Mouse (Mus musculus) stomach, embryonic 15.5 days (tissue): ENCODE measurements around the gene Aebp2. TPM values are rescaled to one million over a fixed set of nuclear protein-coding genes. Genes with fewer than 3 reads are reported as not detected.
A peak's percentile ranks its signal among the peaks of the same experiment; 100 is the strongest.
"Not testable (repeated sequence)": the region's sequence is repeated elsewhere in the genome, so short reads cannot be mapped to it uniquely, and the experiment has no call there.

Source experiments
- ATAC-seq: fragments of 200-750 bp; cut with Nextera tagmentation; 2 replicates; pipeline ENCODE4 v1.8.0; 2017; ENCODE audit warnings: low read depth, moderate number of reproducible peaks, moderate TSS enrichment; ENCODE audit not compliant: insufficient read depth, low FRiP score
- H3K27ac ChIP-seq: fragments of 300-500 bp; sonication (generic); 2 replicates; pipeline ENCODE4 v1.5.1; 2015; ENCODE audit warnings: mild to moderate bottlenecking, inconsistent platforms
- H3K27me3 ChIP-seq: fragments of 300-500 bp; sonication (generic); replicated peaks from 2 replicates; pipeline ENCODE4 v1.6.1; 2015; ENCODE audit warnings: inconsistent platforms
- H3K36me3 ChIP-seq: fragments of 300-500 bp; sonication (generic); 2 replicates; pipeline ENCODE4 v1.6.1; 2015; ENCODE audit warnings: inconsistent platforms
- H3K4me1 ChIP-seq: fragments of 300-500 bp; sonication (generic); 2 replicates; pipeline ENCODE4 v1.6.1; 2015; ENCODE audit warnings: inconsistent platforms
- H3K4me2 ChIP-seq: fragments of 300-500 bp; sonication (generic); 2 replicates; pipeline ENCODE4 v1.6.1; 2015; ENCODE audit warnings: mild to moderate bottlenecking, inconsistent platforms
- H3K4me3 ChIP-seq: fragments of 300-500 bp; sonication (generic); replicated peaks from 2 replicates; pipeline ENCODE4 v1.5.1; 2015; ENCODE audit warnings: inconsistent platforms
- H3K9ac ChIP-seq: fragments of 300-500 bp; sonication (generic); 2 replicates; pipeline ENCODE4 v1.6.1; 2015; ENCODE audit warnings: inconsistent platforms
- H3K9me3 ChIP-seq: fragments of 300-500 bp; sonication (generic); 2 replicates; pipeline ENCODE4 v1.6.1; 2016; ENCODE audit warnings: inconsistent platforms
- WGBS: fragments of 180-500 bp; shearing (Covaris S2); methylation state at CpG from one replicate; pipeline ENCODE4 v1.1.7; 2015; 5-methylcytosine and 5-hydroxymethylcytosine counted together
- polyA plus RNA-seq: library from polyadenylated mRNA; unstranded; fragments of >200 nt; fragmentation: Nextera tagmentation; extraction: Ambion mirVana; gene quantifications from 2 replicates; pipeline ENCODE4 v1.2.1, GENCODE M21; 2015

Gene Aebp2
- polyA plus RNA-seq, 1 experiment from 2014 or later: 12.6 TPM

DNA sequence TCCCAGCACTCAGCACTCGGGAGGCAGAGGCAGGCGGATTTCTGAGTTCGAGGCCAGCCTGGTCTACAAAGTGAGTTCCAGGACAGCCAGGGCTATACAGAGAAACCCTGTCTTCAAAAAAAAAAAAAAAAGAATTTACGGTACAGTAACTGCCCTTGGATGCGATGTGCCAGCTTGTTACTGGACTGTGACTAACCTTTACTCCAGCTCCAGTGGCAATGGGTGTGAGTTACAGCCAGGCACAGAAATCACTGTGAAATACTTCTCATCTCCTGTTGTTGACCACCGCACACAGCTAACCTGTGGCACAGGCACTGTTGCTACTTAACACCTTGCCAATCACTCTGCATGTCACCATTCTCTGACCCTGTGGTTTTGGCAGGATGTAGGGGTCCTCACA is 26.9 kb upstream of the Aebp2 start:
- not testable (repeated sequence) for H3K4me3 ChIP-seq, H3K9ac ChIP-seq, ATAC-seq, H3K27ac ChIP-seq, H3K27me3 ChIP-seq, H3K4me1 ChIP-seq, H3K4me2 ChIP-seq, H3K9me3 ChIP-seq
- peaks cover 37% of the 10 kb centered on the region for H3K36me3 ChIP-seq
- WGBS: 90% methylated on average over 6 of the region's 6 CpGs

- Histone ChIP-seq H3K27me3 (no peaks in the 10 kb centered on the region), H3K4me1 (no peaks in the 10 kb centered on the region), H3K4me3 (no peak overlapping the region), H3K4me2 (no peak overlapping the region), H3K27ac (no peak overlapping the region), H3K36me3 (peaks cover 30% of the 10 kb centered on the region), H3K9me3 (no peaks in the 10 kb centered on the region), H3K9ac (no peak overlapping the region)
- ATAC-seq: no peak
- 87% methylated on average over 15 of the region's 15 CpGs for WGBS
Measured at GRCm38 (mm10) chr6:140597381-140598329, 24.8 kb upstream of the Aebp2 start.

DNA sequence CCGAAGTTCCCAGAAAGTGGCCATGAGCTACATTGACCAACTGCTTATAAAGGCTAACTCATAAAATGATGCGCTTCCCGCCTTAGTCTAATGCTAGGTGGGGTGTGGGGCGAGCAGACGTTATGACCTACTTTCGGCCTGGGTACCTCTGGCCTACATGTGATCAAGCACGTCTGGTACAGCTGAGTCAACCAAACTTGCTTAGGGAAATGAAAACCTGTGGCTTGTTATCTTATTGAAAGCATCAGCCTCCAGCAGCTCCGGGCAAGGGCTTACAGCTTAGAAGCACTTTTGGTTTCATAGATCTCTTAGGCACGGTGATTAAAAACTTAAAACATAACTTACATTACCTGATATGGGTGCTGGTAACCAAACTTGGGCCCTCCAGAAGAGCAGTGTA is 23.9 kb upstream of the Aebp2 start:
- Histone ChIP-seq H3K36me3 (peaks cover 29% of the 10 kb centered on the region), H3K27ac (no peak overlapping the region), H3K27me3 (no peaks in the 10 kb centered on the region), H3K9me3 (no peaks in the 10 kb centered on the region), H3K4me1 (no peaks in the 10 kb centered on the region), H3K4me3 (no peak overlapping the region), H3K9ac (no peak overlapping the region), H3K4me2 (no peak overlapping the region)
- ATAC-seq: no peak
- whole genome bisulfite sequencing: 87% methylated on average over 9 of the region's 9 CpGs

DNA sequence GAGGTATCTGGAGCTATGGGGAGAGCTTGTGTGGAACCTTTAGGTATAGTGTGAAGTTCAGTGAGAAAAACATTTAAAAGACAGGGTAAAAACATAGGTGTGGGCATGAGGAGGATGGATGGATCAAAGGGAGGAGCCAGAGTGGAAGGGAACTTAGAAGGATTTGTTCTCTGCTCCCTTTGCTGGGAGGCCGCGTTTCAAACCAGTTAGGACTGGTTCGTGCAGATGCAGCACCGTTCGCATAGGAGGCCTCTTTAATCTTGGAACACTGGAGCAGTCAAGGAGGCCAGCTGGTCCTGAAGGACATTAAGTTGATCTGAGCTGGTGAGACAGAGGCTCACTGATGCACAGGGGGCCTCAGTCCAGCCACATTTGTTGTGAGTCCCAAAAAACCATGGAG is 23.1 kb upstream of the Aebp2 start:
- Histone ChIP-seq H3K27me3 (no peaks in the 10 kb centered on the region), H3K36me3 (peaks cover 24% of the 10 kb centered on the region), H3K4me1 (no peaks in the 10 kb centered on the region), H3K4me3 (no peak overlapping the region), H3K9ac (no peak overlapping the region), H3K27ac (no peak overlapping the region), H3K9me3 (no peaks in the 10 kb centered on the region), H3K4me2 (no peak overlapping the region)
- 79% methylated on average over 5 of the region's 5 CpGs for WGBS
- ATAC-seq: no peak

- H3K4me3 ChIP-seq, H3K9ac ChIP-seq, H3K4me1 ChIP-seq, H3K9me3 ChIP-seq, ATAC-seq, H3K27ac ChIP-seq, H3K4me2 ChIP-seq, H3K27me3 ChIP-seq: not testable (repeated sequence)
- 89% methylated on average over 8 of the region's 8 CpGs for WGBS
- H3K36me3 ChIP-seq: peaks cover 19% of the 10 kb centered on the region
Measured at GRCm38 (mm10) chr6:140600671-140601070, 21.8 kb upstream of the Aebp2 start.

GRCm38 (mm10) chr6:140601175-140601574 is 21.3 kb upstream of the Aebp2 start:
- no peaks in the 10 kb centered on the region for H3K27me3 ChIP-seq
- H3K4me2 ChIP-seq: no peak overlapping the region
- no peak overlapping the region for H3K4me3 ChIP-seq
- H3K9me3 ChIP-seq: no peaks in the 10 kb centered on the region
- 88% methylated on average over 4 of the region's 4 CpGs for WGBS
- no peak overlapping the region for H3K9ac ChIP-seq
- no peak for ATAC-seq
- peaks cover 14% of the 10 kb centered on the region for H3K36me3 ChIP-seq
- H3K4me1 ChIP-seq: no peaks in the 10 kb centered on the region
- H3K27ac ChIP-seq: no peak overlapping the region

DNA sequence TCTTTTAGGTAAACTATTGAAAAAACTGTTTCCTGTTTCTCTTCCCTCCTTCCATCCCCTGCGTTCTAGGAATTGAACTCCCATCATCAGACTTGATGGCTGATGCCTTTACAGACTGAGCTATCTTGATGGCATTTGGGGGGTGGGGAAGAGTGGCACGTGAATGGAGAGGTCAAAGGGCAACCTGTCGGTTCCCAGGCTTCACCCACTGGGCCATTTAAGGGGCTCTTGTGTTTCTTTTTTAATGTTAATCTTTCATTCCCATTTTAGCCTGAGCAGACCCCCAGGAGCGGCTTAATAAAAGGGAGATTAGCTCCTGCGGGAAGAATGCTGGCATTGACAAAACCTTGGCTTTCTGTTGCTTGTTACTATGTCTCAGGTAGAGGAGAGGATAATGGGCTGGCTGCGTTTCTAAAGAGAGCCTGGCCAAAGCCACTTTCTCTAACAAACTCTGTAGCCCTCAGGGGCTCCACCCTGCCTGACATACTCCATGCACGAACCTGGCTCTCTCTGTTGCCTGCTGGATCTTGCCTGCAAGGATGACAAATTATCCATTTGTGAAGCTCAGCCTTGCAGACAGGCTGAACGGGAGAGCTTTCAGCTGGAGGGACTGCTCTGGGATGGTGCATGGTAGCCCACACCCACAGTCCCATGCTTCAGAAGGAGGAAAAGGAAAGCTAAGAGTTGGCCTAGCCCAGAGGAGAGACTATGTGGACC is 19.1 kb upstream of the Aebp2 start:
- no peaks in the 10 kb centered on the region for H3K27me3 ChIP-seq
- H3K9ac ChIP-seq: no peak overlapping the region
- no peaks in the 10 kb centered on the region for H3K36me3 ChIP-seq
- ATAC-seq: peak; percentile 48; the same call in 1 of the 2 replicates
- no peak overlapping the region for H3K4me3 ChIP-seq
- H3K9me3 ChIP-seq: no peaks in the 10 kb centered on the region
- WGBS: 24% methylated on average over 8 of the region's 8 CpGs
- H3K4me2 ChIP-seq: no peak overlapping the region
- no peaks in the 10 kb centered on the region for H3K4me1 ChIP-seq
- 0 out of 2 replicates have a peak overlapping the region, but pooled peaks have one; percentile 44 for H3K27ac ChIP-seq

GRCm38 (mm10) chr6:140605173-140605572 is 17.3 kb upstream of the Aebp2 start:
- WGBS: 88% methylated on average over 5 of the region's 5 CpGs
- H3K27me3 ChIP-seq, H3K9me3 ChIP-seq, H3K27ac ChIP-seq, H3K4me3 ChIP-seq, H3K9ac ChIP-seq, H3K36me3 ChIP-seq, H3K4me2 ChIP-seq, ATAC-seq, H3K4me1 ChIP-seq: not testable (repeated sequence)

- H3K4me2 ChIP-seq: no peak overlapping the region
- 68% methylated on average over 3 of the region's 3 CpGs for WGBS
- no peak for ATAC-seq
Measured at GRCm38 (mm10) chr6:140605732-140606131, 16.7 kb upstream of the Aebp2 start.

DNA sequence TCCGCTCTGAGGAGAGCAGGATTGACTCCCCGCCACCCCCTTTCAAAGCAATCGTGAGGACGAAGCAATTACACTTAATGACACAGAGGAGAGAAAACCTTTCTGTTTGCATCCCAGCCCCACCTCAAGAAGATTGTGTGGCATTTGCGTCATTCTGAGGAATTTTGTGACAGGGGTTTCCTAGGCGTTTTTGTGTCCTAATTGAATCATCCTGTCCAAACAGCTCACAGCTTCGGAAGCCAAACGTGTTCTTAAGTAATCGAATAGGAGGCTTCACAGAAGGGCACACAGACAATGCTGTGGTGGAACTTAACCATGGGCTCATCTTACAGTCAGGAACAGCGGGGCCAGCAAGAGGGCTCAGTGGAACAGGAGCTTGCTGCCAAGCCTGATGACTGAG is 15.9 kb upstream of the Aebp2 start:
- ATAC-seq: no peak
- Histone ChIP-seq H3K27ac (no peak overlapping the region), H3K9me3 (no peaks in the 10 kb centered on the region), H3K4me3 (no peak overlapping the region), H3K9ac (no peak overlapping the region), H3K4me2 (no peak overlapping the region), H3K4me1 (no peaks in the 10 kb centered on the region), H3K36me3 (no peaks in the 10 kb centered on the region), H3K27me3 (no peaks in the 10 kb centered on the region)
- 64% methylated on average over 10 of the region's 10 CpGs for WGBS

More at GRCm38 (mm10) chr6:140605732-140606131, 16.7 kb upstream of the Aebp2 start:
- H3K4me3 ChIP-seq: no peak overlapping the region
- H3K27ac ChIP-seq: no peak overlapping the region
- H3K9me3 ChIP-seq: no peaks in the 10 kb centered on the region
- H3K9ac ChIP-seq: no peak overlapping the region
- H3K4me1 ChIP-seq: no peaks in the 10 kb centered on the region
- no peaks in the 10 kb centered on the region for H3K36me3 ChIP-seq
- no peaks in the 10 kb centered on the region for H3K27me3 ChIP-seq

DNA sequence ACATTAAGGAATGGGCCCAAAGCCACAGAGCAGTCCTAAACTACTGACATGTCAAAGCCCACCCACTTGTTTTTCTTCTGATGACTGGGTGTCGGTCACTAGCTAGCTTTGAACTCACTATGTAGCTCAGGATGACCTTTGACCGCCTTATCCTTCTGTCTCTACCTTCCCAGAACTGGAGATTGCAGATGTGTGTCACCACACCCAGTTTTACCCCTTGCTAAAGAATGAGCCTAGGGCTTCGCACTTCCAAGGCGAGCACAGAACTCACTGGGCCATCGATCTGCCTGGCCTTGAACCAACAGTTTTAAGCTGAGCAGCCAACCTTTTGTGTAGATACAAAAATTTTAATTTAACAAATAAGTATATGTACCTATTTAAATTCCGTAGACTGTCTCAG is 13.8 kb upstream of the Aebp2 start:
- no peaks in the 10 kb centered on the region for H3K36me3 ChIP-seq
- H3K4me1 ChIP-seq: no peaks in the 10 kb centered on the region
- no peak overlapping the region for H3K4me3 ChIP-seq
- H3K27ac ChIP-seq: no peak overlapping the region
- no peak overlapping the region for H3K9ac ChIP-seq
- WGBS: 85% methylated on average over 6 of the region's 6 CpGs
- no peaks in the 10 kb centered on the region for H3K9me3 ChIP-seq
- H3K4me2 ChIP-seq: no peak overlapping the region
- no peak for ATAC-seq
- H3K27me3 ChIP-seq: no peaks in the 10 kb centered on the region

DNA sequence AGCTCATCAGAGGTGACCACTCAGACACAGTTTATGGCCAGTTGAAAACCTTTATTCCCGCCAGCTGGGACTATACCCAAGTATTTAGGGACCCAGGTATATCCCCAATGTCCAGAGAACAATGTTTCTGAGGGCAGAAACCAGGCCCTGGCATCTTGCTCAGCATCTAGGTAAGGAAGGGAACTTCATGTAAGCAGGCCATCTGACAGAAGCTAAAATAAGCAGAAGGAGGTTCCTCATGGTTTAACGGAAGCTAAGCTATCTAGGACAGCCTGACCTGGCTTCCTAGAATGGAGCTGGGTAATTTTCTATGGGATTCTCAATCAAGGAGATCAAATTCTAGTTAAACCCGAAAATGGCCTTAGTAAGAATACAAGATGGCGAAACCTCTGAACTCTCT is 12.9 kb upstream of the Aebp2 start:
- WGBS: 82% methylated on average over 4 of the region's 4 CpGs
- Histone ChIP-seq H3K4me3 (no peak overlapping the region), H3K4me1 (no peaks in the 10 kb centered on the region), H3K36me3 (no peaks in the 10 kb centered on the region), H3K4me2 (no peak overlapping the region), H3K27ac (no peak overlapping the region), H3K9me3 (no peaks in the 10 kb centered on the region), H3K9ac (no peak overlapping the region), H3K27me3 (no peaks in the 10 kb centered on the region)
- ATAC-seq: no peak
